Mouse (Mus musculus) retina, embryonic 14.5 days (tissue): Measurements from ENCODE around the gene Arhgap44.
A peak's percentile ranks its signal among the peaks of the same experiment; 100 is the strongest.

Source experiments
- DNase-seq: peaks from one replicate; pipeline ENCODE4 v3.0.0-alpha.2; 2015; ENCODE audit warnings: low spot score

Arhgap44 gene

GRCm38 (mm10) chr11:65088451-65089222 lies 74.1 kb downstream of the Arhgap44 start:
- DNase-seq = peak; percentile 71

- no peak for DNase-seq
These were observed 82.0 kb downstream of the Arhgap44 start for GRCm38 (mm10) chr11:65080761-65081160.

GRCm38 (mm10) chr11:65080274-65080673 lies 82.5 kb downstream of the Arhgap44 start:
- no peak for DNase-seq

- no peak for DNase-seq
These were observed 93.2 kb downstream of the Arhgap44 start for GRCm38 (mm10) chr11:65069609-65070008.

DNA sequence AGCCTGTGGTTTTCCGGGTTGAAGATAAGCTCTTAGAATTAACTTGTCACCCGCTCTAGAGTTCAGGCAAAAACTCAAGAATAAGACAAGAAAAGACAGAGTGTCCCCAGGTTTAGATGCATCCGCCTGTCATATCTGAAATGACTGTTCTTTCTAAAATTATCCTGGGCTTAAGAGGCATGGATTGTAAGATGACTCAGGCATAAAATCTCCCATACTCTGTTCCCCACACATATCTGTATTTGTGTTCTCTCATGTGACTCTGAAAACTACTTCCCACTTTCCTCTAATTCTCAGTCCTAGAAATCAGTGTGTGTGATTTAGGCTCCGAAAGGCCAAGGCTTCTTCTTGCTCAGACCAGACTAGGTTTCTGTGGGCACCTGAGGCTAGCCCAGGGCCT lies 93.7 kb downstream of the Arhgap44 start:
- no peak for DNase-seq

DNA sequence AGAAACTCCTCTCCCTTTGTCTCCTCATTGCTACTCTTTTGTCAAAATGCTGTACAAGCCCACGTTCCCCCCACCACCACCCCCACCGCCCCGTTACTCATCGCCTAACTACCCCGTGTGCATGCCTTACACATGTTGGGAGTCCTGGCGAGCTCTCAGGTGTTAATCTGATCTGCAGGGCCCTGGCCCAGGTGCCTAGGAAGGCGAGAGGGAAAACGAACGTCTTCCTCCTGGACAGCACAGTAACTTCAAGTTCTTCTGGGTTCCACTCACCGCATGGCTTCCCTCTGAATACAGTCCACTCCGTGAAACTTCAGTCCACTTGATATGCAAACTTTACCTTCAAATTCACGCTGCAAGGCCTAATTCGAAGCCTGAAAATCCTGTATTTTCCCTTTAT lies 97.6 kb downstream of the Arhgap44 start:
- DNase-seq = no peak

DNA sequence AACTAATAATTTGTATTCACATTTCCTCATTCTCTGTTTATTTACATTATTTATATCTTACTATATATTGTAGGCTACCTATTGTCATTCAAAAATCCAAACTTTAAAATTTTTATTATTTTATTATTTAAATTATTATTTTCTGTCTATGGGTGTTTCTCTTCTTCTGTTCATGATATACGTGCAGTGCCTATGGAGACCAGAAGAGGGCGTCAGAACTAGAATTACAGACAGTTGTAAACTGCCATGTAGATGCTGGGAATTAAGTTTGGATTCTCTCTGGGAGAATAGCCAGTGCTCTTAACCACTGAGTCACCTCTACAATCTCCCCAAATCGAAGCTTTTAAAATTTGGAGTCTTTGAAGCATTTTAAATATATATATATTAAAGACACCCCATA lies 101.3 kb downstream of the Arhgap44 start:
- DNase-seq = peak; percentile 25

DNA sequence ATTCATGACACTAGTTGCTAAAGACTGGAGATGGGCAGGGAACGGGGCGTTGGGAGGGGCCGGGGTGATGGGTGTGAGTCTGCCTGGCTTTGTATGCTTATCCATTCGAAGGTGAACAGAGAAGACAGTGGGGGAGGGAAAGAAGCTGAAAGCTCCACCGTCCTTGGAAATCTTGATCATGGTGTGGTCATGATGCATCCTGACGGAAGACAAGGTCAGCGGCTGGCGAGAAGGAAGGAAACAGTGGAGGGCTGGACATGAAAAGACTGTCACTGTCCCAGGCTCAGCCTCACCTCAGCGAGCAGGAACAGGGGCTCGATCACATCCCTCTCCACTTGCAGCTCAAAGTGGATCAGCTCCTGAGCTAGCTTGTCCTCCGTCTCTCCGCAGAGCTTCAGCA lies 103.2 kb downstream of the Arhgap44 start:
- no peak for DNase-seq

GRCm38 (mm10) chr11:65058224-65058908 lies 104.4 kb downstream of the Arhgap44 start:
- DNase-seq = peak; percentile 9

DNA sequence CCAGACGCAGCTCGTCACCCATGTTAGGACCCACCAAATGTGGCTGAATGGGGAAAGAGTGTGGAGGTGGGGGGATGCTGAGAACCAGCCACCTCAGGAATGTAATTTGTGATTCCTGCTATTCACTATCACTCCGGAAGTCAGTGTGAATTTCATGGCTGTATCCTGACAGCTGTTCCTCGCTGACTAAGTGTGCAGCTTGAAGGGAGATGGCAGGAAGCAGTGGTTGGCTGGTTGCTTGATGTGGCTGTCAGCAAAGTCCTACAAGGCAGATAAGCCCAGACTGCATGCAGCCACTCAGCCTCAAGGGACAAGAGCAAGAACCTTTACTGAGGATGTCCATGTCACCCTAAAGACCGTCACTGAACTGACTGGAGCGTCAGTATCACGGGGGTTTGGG lies 107.2 kb downstream of the Arhgap44 start:
- no peak for DNase-seq

- DNase-seq = no peak
These were observed 108.5 kb downstream of the Arhgap44 start for GRCm38 (mm10) chr11:65054216-65054615.

- no peak for DNase-seq
These were observed 111.9 kb downstream of the Arhgap44 start for GRCm38 (mm10) chr11:65050819-65051218.

- no peak for DNase-seq
These were observed 113.7 kb downstream of the Arhgap44 start for GRCm38 (mm10) chr11:65049090-65049489.

- DNase-seq = no peak
These were observed 122.2 kb downstream of the Arhgap44 start for GRCm38 (mm10) chr11:65040556-65040955.

GRCm38 (mm10) chr11:65039517-65040095 lies 123.2 kb downstream of the Arhgap44 start:
- no peak for DNase-seq

DNA sequence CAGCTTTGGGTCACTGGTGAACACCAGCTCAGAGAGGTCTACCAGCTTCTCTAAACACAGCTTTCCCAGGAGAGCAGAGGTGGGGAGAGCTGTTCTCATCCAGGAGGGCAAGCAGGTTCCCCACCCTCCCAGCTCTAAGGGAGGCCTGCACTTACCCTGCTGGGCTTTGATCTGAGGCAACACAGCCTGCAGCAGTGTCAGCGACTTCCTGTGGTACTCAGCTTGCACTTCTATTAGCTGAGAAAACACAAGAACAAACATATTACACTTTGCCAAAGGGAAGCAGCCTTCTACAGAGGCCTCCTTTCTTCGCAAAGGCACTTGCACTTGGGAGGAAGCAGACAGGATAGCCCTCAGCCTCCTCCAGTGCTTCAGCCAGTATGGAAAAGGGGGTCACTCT lies 123.8 kb downstream of the Arhgap44 start:
- no peak for DNase-seq

- DNase-seq = no peak
These were observed 130.5 kb downstream of the Arhgap44 start for GRCm38 (mm10) chr11:65032221-65032620.

DNA sequence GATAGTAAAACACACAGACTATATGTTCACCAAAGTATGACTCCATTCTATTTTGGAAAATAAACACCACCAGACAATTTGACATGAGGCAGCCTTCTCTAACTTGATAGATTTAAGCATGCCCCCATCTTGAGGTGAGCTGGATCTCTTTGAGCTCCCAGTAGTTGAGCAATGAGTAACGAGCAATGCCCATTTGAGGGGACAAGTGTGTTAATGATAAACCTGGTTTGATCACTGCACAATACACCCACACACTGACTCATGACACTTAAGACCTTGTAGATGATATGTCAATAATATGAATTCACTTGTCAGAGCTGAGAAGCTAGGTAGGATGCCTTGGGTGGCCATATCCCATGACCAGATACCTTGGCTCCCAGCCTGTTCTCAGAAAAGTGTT lies 132.6 kb downstream of the Arhgap44 start:
- no peak for DNase-seq

- DNase-seq = no peak
These were observed 134.7 kb downstream of the Arhgap44 start for GRCm38 (mm10) chr11:65028049-65028448.

- DNase-seq = no peak
These were observed 140.0 kb downstream of the Arhgap44 start for GRCm38 (mm10) chr11:65022771-65023170.

DNA sequence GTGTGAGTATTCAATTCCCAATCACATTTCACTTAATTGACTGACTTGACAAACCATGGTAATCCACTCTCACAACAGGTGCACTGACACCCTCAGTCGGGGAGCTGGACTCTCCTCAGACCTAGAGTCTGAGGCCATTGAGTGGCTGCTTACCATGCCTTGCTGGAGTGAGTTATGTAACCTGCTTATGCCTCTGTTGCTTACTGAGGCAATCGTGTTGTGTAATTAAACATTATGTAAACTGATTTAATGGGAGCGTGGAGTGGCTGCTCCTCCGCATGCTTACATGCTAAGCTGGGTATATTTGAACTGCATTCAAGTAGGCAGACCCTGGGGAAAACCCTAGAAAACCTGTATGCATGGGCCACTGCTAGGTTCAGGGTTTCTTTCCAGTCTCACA lies 142.0 kb downstream of the Arhgap44 start:
- no peak for DNase-seq

DNA sequence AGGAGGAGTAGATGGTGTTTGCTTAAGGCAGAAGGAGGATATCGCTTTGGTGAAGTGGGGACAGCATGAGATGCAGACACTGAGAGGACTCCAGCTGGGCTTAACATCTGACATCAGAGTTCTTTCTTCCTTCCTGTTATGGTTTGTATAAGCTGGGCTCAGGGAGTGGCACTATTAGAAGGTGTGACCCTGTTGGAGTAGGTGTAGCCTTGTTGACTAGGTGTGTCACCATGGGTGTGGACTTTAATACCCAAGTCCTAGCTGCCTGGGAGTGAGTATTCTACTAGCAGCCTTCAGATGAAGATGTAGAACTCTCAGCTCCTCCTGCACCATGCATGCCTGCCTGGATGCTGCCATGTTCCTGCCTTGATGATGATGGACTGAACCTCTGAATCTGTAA lies 146.0 kb downstream of the Arhgap44 start:
- no peak for DNase-seq

DNA sequence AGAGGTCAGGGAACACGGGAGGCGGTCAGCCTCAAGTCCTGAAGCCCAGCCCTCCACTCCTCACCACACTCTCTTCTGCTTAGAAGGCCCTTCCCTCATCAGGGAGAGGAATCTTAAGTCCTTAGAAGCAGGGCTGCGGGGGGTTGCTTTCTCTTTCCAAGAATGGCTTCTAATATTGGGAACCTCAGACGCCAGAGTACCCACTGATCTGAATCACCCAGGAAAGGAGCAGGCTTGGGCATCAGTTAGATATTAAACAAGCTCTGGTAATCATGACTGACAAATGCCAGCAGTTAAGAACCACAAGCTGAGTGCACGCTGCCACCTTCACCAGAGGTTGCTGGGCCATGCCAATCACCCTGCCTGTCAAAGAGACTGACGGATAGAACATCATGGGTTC lies 148.9 kb downstream of the Arhgap44 start:
- DNase-seq = no peak
